Mouse (Mus musculus) kidney, adult 11 months (tissue): Measurements from ENCODE around the gene Mtus2.
"Not testable (repeated sequence)": the region's sequence is repeated elsewhere in the genome, so short reads cannot be mapped to it uniquely, and the experiment has no call there.

Experiments used
- DNase-seq: peaks from one replicate; pipeline ENCODE4 v3.0.0; 2022

Gene Mtus2

DNA sequence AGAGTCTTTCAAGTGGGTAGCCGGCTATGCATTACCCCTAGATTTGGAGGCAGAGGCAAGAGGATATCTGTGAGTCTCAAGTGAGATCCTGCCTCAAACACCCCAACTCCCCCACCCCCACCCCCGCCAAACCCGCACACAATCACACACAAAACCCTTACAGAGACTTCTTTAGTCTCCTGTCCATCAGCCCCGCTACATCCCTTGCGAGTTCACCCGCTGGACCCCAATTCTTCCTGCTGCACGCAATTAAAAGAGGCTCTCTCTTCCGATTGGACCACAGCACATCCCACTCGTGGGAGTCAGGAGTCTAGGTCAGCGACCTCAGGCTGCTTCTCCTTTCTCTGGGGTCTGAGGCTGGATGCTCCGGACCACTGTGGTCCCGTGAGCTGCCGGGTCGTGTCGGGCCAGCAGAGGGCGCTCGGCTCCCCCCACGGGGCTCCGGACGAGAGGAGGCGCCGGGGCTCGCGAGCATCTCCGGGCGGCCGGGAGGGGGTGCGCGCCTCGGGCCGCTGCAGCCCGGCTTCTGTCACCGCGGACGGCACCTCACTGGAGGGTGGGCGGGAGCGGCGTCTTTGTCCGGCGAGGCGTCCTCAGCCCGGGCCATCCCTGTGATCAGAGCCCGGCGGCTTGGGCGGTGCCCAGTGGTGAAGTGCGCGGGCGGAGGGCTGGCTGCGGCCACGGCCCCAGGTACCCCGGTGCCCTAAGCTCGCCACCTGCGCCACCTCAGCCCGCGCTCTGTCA, at the start of gene Mtus2:
Mtus2 (plus strand) TSS at position 500 of the 744 bp plus-strand sequence.
- DNase-seq: peak; percentile 25

DNA sequence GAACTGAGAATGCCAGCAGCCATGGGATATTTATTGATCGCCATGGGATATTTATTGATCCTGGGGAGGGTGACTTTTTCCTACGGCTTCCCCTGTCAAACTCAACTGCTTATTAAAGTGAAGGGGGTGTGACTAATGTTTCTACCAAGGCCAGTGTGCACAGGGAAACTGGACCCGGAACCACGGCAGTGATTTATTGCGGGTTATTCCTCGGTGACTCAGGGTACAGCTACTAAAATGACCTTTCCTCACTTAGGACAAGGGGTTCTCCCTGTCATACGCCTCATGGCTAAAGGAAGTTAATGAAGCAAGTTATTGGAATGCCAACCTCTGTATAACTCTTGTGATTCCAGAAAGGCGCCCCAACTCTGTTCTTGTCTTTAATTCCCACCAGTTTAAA, 49.3 kb upstream of the Mtus2 start:
- peak; percentile 19 for DNase-seq

DNA sequence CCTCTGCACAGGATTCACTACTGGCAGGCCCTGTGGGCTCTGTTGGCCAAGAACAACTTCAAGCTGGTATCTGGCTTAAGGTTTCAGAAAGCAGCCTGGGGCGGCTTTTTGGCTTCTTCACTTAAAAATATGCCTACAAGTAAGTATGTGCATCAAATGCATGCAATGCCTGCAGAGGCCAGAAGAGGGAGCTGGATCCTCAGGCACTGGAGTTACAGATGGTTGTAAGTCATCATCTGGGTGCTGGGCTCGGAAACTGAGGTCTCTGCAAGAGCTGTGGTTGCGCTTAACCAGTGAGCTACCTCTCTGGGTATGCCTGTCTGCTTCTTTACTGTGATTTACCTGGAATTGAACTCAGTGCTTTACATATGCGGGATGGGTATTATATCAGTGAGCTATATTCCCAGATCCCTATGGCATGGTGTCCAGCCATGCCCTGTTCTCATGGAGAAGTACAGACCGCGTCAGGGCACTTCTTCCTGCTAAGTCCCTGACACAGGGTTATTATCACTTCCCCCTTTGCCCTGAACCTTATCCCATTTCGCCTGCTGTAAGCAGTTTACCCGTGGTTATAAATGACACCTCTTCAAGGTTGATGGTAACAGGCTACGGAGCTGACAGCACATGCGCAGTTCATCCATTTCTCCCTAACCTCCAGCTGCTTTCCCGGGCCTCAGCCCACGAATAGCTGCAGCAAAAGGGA, 46.2 kb upstream of the Mtus2 start:
- DNase-seq: no peak

DNA sequence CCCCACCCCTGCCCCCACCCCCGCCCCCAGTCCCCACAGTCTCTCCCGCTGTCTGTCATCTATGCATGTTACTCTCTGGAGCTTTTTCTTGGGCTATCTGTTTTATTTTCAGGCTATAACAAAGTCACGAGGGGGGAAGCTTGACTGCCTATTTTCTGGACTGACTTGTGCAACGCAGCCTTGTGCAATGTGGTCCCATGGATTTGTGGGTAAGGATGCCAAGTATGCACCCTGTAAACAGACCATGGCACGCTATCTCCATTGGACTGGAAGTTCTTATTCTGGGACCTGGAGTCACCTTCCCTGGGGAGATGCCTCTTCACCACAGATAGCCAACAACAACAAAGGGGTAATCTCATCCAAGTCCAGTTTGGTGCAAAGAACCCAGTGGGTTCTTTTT, 45.4 kb upstream of the Mtus2 start:
- DNase-seq: no peak

DNA sequence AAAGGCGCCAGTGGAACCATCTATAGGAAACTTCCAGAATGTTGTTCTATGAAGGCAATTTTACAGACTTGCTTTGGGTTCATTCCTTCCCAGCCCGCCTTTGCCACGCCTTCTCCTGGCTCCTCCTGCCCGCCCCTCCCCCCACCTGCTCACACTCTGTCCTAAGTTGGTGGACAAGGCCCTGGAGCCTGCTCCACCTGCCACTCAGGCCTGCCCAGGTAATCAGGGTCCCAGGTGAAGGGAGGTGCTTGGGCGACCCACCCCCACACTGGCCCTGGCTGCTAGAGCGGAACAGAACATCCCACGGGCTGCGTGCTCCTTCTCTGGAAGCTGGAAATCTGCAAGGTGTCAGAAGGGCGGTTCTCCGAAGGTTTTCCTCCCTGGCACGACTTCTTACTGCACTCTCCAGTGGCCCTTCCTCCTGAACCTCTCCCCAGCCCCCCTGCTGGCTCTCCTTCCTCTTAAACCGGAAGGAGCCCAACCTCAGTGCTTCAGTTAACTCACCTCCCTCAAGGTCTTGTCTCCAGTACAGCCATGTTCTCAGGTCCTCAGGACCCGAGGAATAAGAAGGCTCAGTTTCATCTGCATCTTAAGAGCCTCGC, 43.8 kb upstream of the Mtus2 start:
- peak; percentile 15 for DNase-seq

DNA sequence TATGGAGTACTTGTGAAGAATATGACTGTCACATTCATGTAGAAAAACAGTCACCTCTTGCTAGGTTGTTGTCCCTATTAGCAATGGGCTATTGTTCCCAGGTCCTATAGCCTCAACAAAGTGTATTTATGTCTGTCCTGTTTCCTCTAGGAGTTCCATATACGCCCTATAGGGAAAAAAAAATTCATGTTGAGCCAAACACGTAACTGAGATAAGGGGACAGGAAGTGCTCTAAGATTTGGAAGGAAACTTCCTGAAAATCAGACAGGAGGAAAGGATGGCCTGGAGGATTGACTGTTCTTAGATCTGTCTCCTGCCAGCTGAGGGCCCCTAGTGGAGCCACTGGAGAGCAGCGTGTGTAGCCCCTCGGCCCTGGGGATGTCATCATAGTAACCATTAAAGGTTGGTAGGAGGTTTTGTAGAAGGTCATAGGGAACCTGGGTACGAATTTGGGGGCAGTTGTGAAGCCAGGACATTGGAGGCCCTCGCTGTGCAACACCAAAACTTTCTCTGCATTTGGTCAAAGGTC, 42.0 kb upstream of the Mtus2 start:
- DNase-seq: no peak

DNA sequence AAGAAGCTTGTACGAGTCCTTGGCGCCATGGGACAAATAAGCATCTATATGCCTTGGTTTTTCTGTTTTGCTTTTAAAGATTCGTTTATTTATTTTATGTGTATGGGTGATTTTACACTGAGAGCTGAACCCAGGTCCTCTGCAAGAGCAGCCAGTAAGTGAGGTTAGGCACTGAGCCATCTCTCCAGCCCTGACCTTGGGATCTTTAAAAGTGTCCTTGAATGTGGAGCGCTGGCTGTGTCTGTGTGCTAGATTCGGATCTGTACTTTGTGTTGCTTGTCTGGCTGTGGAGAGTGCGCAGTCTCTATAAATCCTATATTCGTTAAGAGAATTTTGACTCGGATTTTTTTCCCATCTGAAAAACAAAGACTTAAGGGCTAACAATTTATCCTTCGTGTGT, 40.9 kb upstream of the Mtus2 start:
- no peak for DNase-seq

DNA sequence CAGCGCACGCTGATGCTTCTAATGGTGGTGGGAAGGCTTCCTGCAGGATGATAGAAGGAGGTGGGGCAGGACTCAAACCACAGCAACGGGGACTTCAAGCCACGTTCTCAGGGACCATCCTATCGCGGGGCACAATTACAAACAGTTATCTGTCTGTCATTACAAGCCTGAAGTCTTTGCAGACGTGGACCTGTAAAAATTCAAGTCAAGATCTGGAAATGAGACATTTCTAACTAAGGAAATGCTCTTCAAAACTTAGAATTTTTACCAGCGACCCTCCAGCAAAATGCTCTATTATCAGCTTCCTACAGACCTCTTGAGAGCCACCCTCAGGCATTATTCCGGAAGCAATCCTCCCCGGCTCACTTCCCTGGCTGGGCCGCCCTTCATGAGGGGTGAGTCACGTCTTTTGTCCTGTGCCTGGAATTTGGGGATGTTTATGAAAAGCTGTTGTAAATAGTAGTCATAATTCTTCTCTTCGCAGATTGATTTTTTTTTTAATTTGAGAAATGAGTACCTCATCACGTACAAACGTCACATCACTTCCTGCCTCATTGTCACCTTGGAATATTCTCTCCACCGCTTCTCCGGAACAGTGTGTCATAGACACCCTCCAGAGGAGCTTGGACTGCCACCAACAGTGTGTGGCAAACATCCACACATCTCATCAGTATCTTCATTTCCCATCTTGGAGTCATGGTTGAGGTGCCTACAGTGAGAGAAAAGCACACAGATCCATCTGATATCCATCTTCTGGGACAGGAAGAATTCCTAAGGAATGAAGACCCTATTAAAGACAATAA, 38.9 kb upstream of the Mtus2 start:
- DNase-seq: peak; percentile 76

DNA sequence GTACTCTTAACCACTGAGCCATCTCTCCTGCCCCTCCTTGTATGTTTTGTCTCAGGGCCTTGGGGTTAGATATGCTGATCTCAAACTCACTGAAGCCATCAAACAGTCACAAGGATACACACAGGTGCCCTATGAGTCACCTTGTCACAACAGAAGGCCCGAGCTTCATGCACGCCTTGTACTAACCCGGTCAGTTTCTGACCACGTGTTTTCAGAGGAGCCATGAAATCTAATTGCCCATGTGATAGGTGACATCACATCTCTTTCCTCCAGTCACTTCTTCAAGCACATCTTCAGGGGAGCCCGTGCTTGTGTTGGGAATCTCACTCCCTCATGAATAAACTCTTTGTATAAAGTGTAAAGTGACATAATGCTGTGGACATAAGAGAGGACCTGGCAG, 32.5 kb upstream of the Mtus2 start:
- DNase-seq: no peak

DNA sequence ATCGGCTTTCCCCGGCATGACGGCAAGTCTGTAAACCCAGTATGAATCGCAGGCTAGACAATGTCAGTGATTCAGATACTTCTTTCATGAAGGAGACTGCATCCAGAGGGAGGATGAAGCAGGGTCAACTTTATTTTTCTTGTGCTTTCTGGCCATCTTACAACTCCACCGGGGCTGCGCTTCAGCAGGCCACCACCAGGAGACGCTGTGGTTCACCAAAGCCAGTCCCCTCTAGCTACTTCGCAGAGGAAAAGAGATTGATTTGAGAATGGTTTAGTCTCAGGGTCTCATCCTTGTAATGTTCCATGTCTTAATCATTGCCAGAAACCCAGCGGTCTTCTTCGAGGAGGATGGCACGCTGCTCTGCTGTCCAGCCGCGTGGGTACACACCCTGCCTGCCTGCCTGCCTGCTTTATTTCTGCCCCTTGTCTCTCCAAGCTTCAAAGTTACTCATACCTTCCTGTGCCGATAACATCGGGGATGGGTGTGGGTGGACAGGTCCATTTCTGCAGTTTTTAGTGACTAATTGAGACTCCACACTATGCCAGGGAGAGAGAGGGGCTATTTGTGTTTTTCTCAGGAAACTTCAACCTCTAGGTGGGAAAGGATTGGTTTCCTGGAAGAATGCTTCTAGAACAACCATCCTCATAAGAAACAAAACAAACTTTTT, 31.1 kb upstream of the Mtus2 start:
- peak; percentile 11 for DNase-seq

DNA sequence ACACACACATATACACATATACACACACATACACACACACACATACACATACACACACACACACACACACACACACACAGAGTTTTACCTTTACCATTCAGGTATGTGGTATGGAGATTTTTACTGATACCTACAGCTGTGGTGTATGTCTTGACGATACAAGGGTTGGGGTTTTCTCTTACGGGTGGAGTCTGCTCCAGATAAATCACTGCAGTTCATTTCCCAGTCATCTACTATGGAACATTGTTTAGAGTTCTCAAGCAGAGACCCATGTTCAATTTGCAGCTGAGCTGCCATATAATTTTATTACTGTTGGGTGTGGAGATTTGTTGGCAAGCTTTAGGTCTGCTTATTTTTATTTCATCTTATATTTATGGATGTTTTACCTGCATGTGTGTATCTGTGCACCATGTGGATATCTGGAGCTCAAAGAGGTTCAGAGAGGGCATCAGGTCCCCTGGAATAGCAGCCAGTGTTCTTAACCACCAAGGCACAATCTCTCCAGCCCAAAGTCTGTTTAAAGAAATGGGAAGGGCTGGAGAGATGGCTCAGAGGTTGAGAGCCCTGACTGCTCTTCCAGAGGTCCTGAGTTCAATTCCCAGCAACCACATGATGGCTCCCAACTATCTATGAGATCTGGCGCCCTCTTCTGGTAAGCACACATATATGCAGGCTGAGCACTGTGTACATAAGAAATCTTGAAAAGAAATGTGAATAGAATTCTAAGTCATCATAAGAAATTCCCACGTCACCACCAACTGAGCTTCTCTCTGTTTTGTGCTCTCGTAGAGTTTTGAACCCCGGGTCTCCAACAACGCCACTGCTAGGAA, 28.2 kb upstream of the Mtus2 start:
- no peak for DNase-seq

DNA sequence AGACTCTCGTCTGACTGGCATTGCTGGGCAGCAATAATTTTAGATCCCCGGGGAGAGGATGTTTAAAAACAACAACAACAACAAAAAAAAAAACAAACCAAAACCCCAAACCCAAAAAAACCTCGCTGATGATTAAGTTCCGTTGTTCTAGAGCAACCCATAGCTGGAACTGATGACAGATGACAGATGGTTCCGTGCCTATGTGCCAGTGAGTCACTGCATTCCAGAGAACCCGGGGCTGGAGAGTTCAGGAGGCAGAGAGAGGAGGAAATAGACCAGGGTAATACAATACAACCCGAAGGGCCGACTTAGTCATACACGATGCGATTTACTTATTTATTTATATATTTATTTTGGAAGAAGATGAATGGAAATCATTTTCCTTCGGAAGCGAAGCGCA, 22.0 kb upstream of the Mtus2 start:
- no peak for DNase-seq

DNA sequence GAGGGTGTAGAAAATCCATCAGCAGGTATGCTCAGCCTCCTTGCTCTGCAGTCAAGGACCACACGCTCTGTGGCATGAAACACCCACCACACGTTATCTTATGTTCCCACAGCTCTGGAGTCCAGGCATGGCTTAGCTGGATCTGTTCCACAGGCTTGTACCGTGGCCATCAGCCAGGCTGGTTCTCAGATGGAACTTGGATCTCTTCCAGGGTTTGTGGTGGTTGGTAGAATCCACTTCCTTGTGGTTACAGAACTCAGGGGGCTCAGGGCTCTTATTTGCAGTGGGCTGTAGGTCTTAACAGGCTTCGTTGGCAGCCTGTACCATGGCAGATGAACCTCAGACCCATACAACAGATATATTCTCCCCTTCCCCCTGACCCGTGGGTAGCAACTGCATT, 17.9 kb upstream of the Mtus2 start:
- no peak for DNase-seq

DNA sequence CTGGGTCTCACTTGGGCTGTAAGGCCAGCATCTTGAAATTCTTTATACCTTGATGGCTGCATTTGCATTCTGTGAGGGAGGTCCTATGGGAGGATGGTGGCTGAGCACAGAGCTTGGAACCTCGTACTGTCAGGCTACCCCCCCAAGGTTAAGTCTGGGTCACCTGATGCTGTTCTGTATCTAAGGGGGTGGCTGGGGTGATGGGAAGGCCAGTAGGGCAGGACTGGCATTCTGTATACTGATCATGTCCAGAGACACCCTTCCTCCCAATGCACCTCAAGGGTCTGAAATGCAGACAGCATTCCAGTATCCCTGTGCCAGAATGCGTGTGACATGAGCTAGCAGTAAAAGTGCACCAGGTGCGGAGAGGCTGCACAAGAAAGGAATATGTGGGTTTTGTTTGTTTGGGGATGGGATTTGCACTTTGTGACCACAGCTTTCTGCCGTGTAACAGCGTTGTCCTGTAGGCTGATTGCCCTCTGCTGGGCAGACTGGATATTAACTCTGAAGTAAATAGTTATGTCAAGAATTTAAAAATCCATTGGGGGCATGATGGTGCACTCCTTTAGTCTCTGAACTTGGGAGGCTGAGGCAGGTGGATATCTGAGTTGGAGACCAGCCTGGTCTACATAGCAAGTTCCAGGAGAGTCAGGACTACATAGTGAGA, 12.0 kb upstream of the Mtus2 start:
- no peak for DNase-seq

DNA sequence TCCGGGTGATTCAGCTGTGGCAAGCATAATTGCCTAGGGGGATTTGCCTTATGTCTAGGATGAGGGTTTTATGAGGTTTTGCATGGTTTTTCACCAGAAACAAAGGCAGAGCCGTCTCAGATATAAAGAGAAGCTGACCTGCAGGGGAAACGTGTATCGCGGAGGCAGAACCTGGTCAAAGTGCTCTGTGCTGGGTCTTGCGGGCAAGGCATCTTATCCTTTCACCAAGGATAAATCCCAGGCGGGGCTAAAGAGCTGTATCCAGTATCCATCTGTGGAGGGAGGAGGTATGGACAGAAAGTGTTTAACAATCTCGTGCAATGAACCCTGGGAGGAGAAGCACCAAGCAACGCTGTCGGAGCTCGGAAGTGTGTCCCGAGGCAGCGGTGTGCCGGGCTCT, 7.2 kb upstream of the Mtus2 start:
- DNase-seq: no peak

DNA sequence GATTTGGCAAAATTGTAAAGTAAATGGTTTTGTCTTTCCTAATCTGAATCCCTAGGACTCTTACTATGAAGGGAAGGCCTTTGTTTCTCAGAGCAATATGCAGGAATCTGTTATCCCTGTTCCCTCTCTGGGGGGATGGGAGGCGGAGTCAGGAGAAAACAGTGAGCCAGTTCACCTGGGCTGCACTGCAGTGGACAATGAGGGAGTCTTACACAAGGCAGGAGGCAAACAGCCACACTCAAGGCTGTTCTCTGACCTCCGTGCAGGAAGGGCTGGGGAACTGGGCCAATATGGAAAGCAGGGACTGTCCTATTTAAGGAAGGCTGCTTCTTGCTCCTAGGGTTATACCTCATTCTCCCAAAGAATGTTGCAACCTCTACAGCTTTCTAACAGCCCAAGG, 5.4 kb upstream of the Mtus2 start:
- no peak for DNase-seq

DNA sequence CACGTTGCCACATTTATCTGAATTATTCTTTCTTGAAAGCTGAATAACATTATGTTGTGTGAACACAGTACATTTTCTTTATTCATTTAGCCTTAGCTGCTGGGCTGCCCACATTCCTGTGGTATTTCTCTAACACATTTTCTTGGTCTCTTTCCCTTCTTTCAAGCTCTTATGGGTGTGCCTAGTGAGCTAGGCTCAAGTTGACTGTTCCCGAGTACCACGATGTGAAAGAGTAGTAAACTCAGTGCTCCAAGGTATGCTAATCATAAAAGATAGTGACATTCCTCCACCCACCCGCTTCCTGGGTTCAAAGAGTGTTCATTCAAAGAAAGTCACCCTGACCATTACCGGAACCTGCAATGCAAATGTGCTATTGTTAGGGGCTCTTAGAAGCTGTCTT, 3.9 kb upstream of the Mtus2 start:
- DNase-seq: not testable (repeated sequence)

DNA sequence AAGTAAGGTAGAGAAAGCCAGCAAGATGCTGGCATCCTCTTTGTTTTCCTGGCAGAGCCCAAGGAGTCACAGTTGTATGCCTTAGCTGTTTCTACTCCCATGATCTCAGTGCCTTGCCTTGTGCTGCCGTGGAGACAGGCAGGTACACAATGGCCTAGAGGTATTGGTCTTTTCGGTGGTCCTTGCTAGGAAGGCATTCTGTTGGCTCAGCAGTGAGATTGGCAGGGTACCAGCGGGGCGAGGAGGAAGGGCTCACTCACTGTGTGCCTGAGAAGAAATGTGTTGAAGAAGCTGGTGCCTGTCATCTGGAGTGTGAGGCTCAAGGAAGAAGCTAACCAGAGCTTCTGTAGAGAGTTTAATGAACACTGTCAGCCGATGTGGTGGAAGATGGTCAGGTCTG, 1.4 kb upstream of the Mtus2 start:
- no peak for DNase-seq

DNA sequence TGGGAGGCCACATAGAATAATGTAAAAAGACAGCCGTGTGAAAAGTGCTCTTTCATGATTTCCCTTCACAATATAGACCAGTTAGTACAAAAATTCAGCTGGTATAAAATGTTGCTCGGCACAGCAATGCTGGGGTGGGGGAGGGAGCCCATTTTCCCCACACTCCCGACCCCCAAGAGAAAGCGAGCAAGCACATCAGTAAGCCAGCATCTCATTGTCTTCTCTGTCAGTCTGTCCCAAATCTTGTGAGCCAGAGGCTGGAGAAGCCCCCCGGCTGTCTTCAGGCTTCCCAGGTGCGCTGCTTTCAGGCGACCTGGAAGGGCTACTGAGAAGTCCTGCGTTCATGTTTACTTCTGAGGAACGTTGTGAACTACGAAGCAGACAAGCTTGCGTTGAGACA, 699 bp upstream of the Mtus2 start:
- no peak for DNase-seq

DNA sequence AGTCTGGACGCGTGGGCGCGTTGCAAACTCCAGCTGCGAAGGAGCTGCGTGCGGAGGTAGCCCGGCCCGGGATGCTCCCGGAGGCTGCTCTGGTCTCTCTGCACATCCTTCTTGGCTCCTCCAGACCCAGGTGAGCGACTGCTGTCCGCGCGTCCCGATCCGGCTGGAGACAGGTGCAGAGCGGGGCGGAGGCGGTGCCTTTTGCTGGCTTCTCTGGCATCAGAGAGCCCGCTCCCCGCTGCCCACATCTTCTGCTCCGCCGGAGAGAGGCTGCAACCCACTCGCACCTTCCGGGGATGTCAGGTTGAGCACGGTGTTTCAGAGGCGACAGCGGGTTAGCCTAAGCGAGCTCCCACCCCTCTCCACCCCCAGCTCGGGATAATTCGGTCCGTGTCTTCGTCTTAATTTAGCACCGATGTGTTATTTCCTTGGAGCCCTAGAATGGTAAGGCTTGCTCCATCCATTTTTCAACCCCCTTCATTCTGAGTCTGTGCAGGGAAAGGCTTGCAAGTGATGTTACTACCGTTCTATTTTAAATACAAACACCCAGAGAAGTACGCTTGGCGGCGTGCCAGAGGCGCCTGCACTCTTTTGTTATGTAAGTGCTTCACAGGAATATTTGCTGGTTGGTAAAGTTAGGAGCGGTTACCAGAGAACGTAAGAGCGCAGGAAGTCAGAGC, 612 bp downstream of the Mtus2 start:
- peak; percentile 26 for DNase-seq

DNA sequence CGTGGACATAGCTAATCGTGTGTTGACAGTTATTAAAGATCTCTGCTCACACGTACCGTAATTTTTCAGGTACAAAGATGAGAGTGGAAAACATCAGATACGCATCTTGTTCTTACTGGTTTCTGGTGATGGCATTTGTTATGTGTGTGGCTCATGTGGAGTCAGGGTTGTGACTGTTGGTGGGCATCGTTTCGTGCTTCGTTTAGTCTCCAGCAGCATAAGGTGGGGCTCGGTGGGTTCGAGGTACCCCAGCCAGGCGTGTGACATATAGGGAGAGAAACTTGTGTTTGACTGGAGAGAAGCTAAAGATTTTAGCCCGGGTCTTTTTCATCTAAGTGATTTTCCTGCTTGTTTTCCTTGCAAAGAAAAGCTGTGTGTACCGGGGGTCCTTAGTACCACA, 1.4 kb downstream of the Mtus2 start:
- no peak for DNase-seq
